Mouse (Mus musculus) forebrain, embryonic 14.5 days (tissue): ENCODE results near the gene Ehd3. TPM values are rescaled to one million over a fixed set of nuclear protein-coding genes. Genes with fewer than 3 reads are reported as not detected.

Source experiments
- ATAC-seq: fragments of 200-750 bp; cut with Nextera tagmentation; 2 replicates; pipeline ENCODE4 v1.8.0; 2017; ENCODE audit warnings: mild to moderate bottlenecking, moderate library complexity
- DNase-seq: peaks from one replicate; pipeline ENCODE4 v3.0.0-alpha.2; 2015; ENCODE audit warnings: low spot score
- H3K27ac ChIP-seq: fragments of 300-500 bp; sonication (generic); 2 replicates; pipeline ENCODE4 v1.5.1; 2014; ENCODE audit warnings: low read depth, mild to moderate bottlenecking, control low read depth, low read length, moderate library complexity
- H3K27me3 ChIP-seq: fragments of 300-500 bp; sonication (generic); replicated peaks from 2 replicates; pipeline ENCODE4 v1.6.1; 2014; ENCODE audit warnings: low read length, control low read depth, mixed read lengths; ENCODE audit not compliant: control insufficient read depth, insufficient read depth
- H3K36me3 ChIP-seq: fragments of 300-500 bp; sonication (generic); 2 replicates; pipeline ENCODE4 v1.6.1; 2014; ENCODE audit warnings: low read length, control low read depth; ENCODE audit not compliant: control insufficient read depth, insufficient read depth
- H3K4me1 ChIP-seq: fragments of 300-500 bp; sonication (generic); 2 replicates; pipeline ENCODE4 v1.6.1; 2014; ENCODE audit warnings: antibody characterized with exemption, low read length, control low read depth; ENCODE audit not compliant: control insufficient read depth, insufficient read depth
- H3K4me2 ChIP-seq: fragments of 300-500 bp; sonication (generic); 2 replicates; pipeline ENCODE4 v1.6.1; 2014; ENCODE audit warnings: mild to moderate bottlenecking, control low read depth, low read length
- H3K4me3 ChIP-seq: fragments of 300-500 bp; sonication (generic); 2 replicates; pipeline ENCODE4 v1.5.1; 2014; ENCODE audit warnings: low read depth, low read length, control low read depth
- H3K9ac ChIP-seq: fragments of 300-500 bp; sonication (generic); 2 replicates; pipeline ENCODE4 v1.6.1; 2014; ENCODE audit warnings: mild to moderate bottlenecking, low read length, control low read depth, moderate library complexity
- H3K9me3 ChIP-seq: fragments of 300-500 bp; sonication (generic); replicated peaks from 2 replicates; pipeline ENCODE4 v1.6.1; 2016; ENCODE audit warnings: low read length, control low read depth, mixed read lengths; ENCODE audit not compliant: control insufficient read depth
- WGBS: fragments of 180-500 bp; shearing (Covaris S2); extraction: QIAGEN DNeasy Blood & Tissue Kit; methylation state at CpG from one replicate; pipeline ENCODE4 v1.1.7; 2014; 5-methylcytosine and 5-hydroxymethylcytosine counted together
- polyA plus RNA-seq: library from polyadenylated mRNA; unstranded; fragments of >200 nt; fragmentation: Nextera tagmentation; extraction: Ambion mirVana; gene quantifications from 2 replicates; pipeline ENCODE4 v1.2.1, GENCODE M21; 2014

Gene Ehd3
- polyA plus RNA-seq, 1 experiment from 2014 or later: 8.4 TPM

DNA sequence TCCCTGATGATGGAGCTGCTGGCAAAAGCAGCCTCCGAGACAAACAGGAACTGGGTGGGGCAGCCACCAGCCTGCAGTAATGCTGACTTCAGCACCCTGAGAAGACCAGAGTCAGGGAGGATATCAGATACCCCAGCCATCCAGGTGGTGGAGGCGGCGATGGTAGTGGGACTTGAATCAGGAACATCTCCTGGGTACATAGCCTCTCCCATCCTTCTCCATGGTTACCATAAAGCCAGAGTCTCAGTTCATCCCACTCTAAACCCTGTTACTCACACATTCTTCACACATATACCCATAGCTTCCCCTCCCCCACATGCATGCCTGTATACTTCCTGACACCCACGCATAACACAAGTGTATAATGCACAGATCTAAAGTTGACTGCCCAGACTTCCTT, 18.3 kb downstream of the Ehd3 start:
- no peak for DNase-seq
- no peak overlapping the region for H3K4me2 ChIP-seq
- no peak for ATAC-seq
- H3K27me3 ChIP-seq: no peaks in the 10 kb centered on the region
- H3K9ac ChIP-seq: no peak overlapping the region
- 93% methylated on average over 4 of the region's 4 CpGs for WGBS
- no peak overlapping the region for H3K4me3 ChIP-seq
- H3K9me3 ChIP-seq: no peaks in the 10 kb centered on the region
- H3K4me1 ChIP-seq: no peaks in the 10 kb centered on the region; the same call in 1 of the 2 replicates
- H3K36me3 ChIP-seq: no peaks in the 10 kb centered on the region
- no peak overlapping the region for H3K27ac ChIP-seq

DNA sequence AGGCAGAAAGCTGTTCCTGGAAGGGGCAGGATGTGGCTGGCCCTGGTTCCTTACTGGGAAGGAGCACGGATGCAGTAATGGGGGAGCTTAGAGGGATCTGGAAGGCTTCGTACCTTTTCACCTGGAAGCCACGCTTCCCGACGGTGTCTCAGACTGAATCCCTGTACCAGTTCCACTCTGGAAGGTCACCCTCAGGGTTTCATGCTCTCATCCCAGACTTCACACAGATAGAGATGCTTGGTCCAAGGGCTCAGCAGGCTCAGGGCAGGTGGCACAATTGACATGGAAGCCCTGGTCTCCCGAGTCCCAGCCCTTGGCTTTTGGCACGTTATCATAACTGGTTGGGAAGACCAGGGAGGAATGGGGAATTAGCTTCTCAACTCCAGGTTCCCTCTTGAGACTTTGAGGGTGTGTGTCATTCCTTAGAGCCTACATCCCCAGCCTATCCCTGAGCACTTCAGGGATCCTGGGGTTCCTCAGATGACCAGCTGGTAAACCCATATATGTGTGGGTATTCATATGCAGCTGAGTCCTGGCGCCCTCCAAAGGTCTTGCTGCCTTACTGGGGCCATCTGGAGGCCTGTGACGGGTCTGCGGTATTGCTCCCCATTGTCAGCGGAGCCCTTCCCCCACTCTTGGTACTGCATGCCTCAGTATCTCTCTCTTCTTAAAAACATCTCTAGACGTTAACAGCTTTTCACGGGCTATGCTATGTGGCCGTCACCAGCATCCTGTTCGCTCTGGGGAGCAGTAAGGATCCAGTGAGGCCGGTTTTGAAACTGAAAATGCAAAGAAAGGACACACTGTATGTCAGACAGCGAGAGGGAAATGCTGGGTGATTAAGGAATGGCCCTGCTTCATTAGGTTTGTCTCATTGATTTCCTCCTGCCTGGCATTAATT, 19.4 kb downstream of the Ehd3 start:
- no peak overlapping the region for H3K4me2 ChIP-seq
- no peaks in the 10 kb centered on the region; the same call in 1 of the 2 replicates for H3K4me1 ChIP-seq
- H3K27me3 ChIP-seq: no peaks in the 10 kb centered on the region
- 55% methylated on average over 17 of the region's 17 CpGs for WGBS
- H3K9me3 ChIP-seq: no peaks in the 10 kb centered on the region
- ATAC-seq (peak; percentile 54), DNase-seq (no peak)
- H3K9ac ChIP-seq: no peak overlapping the region
- H3K36me3 ChIP-seq: 0 out of 2 replicates have a peak, but pooled peaks cover 4% of the 10 kb centered on the region
- no peak overlapping the region for H3K27ac ChIP-seq
- H3K4me3 ChIP-seq: no peak overlapping the region

DNA sequence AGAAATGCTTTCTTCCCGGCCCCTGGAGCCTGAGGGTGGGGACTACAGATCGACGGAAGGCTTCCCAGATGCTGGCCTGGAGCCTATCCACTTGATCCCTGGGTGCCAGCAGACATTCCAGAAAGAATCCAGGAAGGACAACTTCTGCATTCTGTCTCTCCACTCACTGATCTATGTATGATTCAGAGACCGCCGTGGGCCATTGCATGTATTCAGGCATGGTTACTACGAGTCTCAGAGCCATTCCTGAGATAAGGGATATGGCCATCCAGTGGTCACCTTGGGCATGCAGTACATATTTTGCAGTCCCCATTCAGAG, 20.0 kb downstream of the Ehd3 start:
- no peaks in the 10 kb centered on the region; the same call in 1 of the 2 replicates for H3K4me1 ChIP-seq
- DNase-seq: no peak
- ATAC-seq: no peak
- no peak overlapping the region for H3K4me2 ChIP-seq
- H3K4me3 ChIP-seq: no peak overlapping the region
- no peaks in the 10 kb centered on the region for H3K9me3 ChIP-seq
- H3K27me3 ChIP-seq: no peaks in the 10 kb centered on the region
- H3K27ac ChIP-seq: no peak overlapping the region
- H3K9ac ChIP-seq: no peak overlapping the region
- WGBS: 51% methylated on average over 6 of the region's 6 CpGs
- 0 out of 2 replicates have a peak, but pooled peaks cover 4% of the 10 kb centered on the region for H3K36me3 ChIP-seq

DNA sequence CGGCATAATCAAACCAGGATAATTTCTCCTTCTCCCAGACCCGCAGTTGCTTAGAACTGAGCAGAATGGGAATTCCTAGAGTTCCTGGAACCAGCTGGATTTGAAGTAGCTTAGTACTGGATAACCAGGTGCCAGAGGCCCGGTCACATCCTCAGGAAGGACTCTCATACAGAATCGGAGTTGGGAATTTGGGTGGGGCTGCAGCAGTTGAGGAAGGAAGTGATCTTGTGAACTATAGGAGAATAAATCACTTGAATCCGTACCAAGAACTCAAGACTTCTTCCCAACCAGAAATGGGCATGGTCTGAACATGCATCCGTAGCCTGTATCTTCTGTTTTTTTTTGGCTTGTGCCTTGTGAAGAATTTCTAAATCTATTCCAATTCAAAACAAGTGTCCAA, 22.2 kb downstream of the Ehd3 start:
- Histone ChIP-seq H3K27ac (no peak overlapping the region), H3K4me1 (no peaks in the 10 kb centered on the region; the same call in 1 of the 2 replicates), H3K4me3 (no peak overlapping the region), H3K4me2 (no peak overlapping the region), H3K9ac (no peak overlapping the region), H3K9me3 (no peaks in the 10 kb centered on the region), H3K36me3 (peaks cover 8% of the 10 kb centered on the region; the same call in 1 of the 2 replicates), H3K27me3 (no peaks in the 10 kb centered on the region)
- DNase-seq (no peak), ATAC-seq (no peak)
- WGBS: 94% methylated on average over 6 of the region's 6 CpGs

DNA sequence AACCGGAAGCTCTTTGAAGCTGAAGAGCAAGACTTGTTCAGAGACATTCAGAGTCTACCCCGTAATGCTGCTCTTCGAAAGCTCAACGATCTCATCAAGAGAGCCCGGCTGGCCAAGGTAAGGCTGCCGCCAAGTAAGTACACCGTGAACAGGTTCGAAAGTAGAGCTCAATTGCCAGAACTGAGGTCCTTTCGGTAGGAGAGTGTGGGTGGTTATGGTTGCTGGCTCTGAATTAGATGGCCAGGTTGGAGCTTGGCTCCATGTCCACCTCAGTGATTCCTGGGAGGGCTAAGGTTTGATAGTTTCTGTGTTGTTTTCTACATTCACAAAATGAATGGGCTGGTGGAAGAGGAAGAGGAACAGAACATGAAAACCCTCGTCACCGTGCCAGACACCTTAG, 23.5 kb downstream of the Ehd3 start:
- no peak for ATAC-seq
- no peak overlapping the region for H3K4me2 ChIP-seq
- peaks cover 8% of the 10 kb centered on the region; the same call in 1 of the 2 replicates for H3K36me3 ChIP-seq
- DNase-seq: no peak
- no peaks in the 10 kb centered on the region for H3K9me3 ChIP-seq
- WGBS: 98% methylated on average over 11 of the region's 11 CpGs
- no peak overlapping the region for H3K9ac ChIP-seq
- H3K27me3 ChIP-seq: no peaks in the 10 kb centered on the region
- H3K4me1 ChIP-seq: no peaks in the 10 kb centered on the region; the same call in 1 of the 2 replicates
- no peak overlapping the region for H3K27ac ChIP-seq
- no peak overlapping the region for H3K4me3 ChIP-seq

DNA sequence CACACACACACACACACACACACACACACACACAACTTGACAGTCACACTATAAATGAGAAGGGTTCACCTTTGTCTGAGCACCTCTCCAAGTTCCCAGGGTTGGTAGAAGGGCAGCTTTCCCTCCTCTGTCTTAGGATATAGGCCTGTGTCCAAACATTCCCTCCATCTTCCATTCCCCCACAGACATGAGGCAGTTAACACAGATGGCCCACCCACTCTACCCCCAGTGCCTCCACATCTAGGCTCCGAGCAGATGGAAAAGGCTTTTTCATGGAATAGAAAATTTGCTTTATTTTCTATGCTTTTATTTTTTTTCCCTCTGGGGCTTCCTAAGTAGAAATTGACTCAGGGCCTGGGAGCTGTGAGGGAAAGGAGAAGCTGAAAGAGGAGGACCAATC, 26.6 kb downstream of the Ehd3 start:
- no peak overlapping the region for H3K9ac ChIP-seq
- DNase-seq: no peak
- no peaks in the 10 kb centered on the region for H3K9me3 ChIP-seq
- H3K4me1 ChIP-seq: no peaks in the 10 kb centered on the region
- H3K36me3 ChIP-seq: peaks cover 8% of the 10 kb centered on the region; the same call in 1 of the 2 replicates
- ATAC-seq: no peak
- H3K4me2 ChIP-seq: no peak overlapping the region
- H3K27ac ChIP-seq: no peak overlapping the region
- 74% methylated on average over 1 of the region's 1 CpGs for WGBS
- no peak overlapping the region for H3K4me3 ChIP-seq
- H3K27me3 ChIP-seq: no peaks in the 10 kb centered on the region

DNA sequence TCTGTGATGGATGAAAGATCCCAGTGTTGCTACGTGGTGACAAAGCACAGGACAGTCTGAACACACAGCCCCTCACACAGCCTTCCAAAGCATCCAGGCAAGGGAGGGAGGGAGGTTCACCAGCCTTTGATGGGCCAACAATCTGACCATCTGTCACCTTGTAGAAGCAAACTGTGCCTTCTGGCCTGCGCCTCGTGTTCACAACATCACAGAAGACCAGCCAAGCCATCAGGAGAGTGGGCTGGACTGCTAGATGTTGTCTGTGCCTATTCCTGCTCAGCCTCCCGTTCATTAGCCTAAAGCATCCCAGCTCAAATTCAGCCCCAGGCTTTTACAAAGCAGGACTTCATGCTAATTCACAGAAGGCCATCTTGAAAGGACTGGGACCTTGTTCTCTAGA, 27.5 kb downstream of the Ehd3 start:
- H3K27ac ChIP-seq: no peak overlapping the region
- WGBS: 77% methylated on average over 4 of the region's 4 CpGs
- H3K36me3 ChIP-seq: peaks cover 8% of the 10 kb centered on the region; the same call in 1 of the 2 replicates
- H3K9ac ChIP-seq: no peak overlapping the region
- no peak for DNase-seq
- H3K4me3 ChIP-seq: no peak overlapping the region
- no peak overlapping the region for H3K4me2 ChIP-seq
- H3K9me3 ChIP-seq: no peaks in the 10 kb centered on the region
- ATAC-seq: no peak
- H3K27me3 ChIP-seq: no peaks in the 10 kb centered on the region
- H3K4me1 ChIP-seq: no peaks in the 10 kb centered on the region

DNA sequence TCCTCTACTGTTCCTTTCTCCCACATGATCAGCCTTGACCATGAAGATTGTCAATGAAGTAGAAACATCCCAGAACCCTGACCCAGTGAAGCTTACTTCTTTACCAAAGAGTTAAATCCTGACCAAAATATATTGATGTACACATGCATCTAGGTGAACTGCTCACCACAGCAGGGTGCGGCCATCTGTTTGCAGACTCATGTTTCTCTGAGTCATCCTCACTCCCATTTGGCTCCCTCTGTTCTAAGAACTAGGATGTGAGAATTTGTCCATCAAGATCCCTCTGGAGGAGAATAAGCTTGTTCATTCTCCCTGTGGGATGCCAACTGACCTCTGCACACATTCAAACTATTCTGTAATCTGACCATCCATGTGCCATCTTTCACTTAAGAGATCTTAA, 29.0 kb downstream of the Ehd3 start:
- Histone ChIP-seq H3K4me2 (no peak overlapping the region), H3K27me3 (no peaks in the 10 kb centered on the region), H3K36me3 (peaks cover 4% of the 10 kb centered on the region; the same call in 1 of the 2 replicates), H3K4me3 (no peak overlapping the region), H3K4me1 (no peaks in the 10 kb centered on the region), H3K9ac (no peak overlapping the region), H3K9me3 (no peaks in the 10 kb centered on the region), H3K27ac (no peak overlapping the region)
- ATAC-seq: no peak
- 97% methylated on average over 1 of the region's 1 CpGs for WGBS
- DNase-seq: no peak

DNA sequence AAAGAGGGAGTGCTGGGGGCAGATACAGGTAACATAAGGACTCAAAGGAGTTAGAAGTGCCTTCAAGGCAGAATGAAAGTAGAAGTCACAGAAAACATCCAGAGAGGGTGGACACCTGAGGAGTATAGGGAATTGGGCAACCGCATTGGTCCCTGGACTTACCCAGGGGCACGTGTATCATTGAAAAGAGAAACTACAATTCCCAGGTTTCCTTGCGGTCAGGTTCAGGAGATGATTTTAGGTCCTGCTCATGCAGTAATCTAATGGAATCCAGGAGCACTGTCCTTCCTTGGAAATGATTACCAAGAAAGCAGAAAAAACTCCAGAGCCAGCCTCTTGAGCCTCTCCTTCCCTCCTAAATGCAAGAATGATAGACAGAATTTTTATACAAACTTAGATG, 29.5 kb downstream of the Ehd3 start:
- no peak overlapping the region for H3K9ac ChIP-seq
- H3K4me1 ChIP-seq: no peaks in the 10 kb centered on the region
- WGBS: 89% methylated on average over 3 of the region's 3 CpGs
- ATAC-seq: no peak
- H3K4me3 ChIP-seq: no peak overlapping the region
- no peak overlapping the region for H3K4me2 ChIP-seq
- no peaks in the 10 kb centered on the region for H3K27me3 ChIP-seq
- H3K9me3 ChIP-seq: no peaks in the 10 kb centered on the region
- H3K27ac ChIP-seq: no peak overlapping the region
- DNase-seq: no peak
- peaks cover 4% of the 10 kb centered on the region; the same call in 1 of the 2 replicates for H3K36me3 ChIP-seq
